Mouse (Mus musculus): Measurements from ENCODE around the gene Tln2. TPM values are rescaled to one million over a fixed set of nuclear protein-coding genes. Genes with fewer than 3 reads are reported as not detected.
A peak's percentile ranks its signal among the peaks of the same experiment; 100 is the strongest.

Tln2 gene
- 28.6 and 30.7 TPM in 2 replicates for polyA plus RNA-seq (2015; fragmentation: Nextera tagmentation; extraction: Ambion mirVana)

- no peaks in the 10 kb centered on the region for H3K27me3 ChIP-seq
- ATAC-seq (ENCODE audit: insufficient number of reproducible peaks, low FRiP score, low TSS enrichment, low read depth) = no peak
- H3K9me3 ChIP-seq = no peaks in the 10 kb centered on the region
- WGBS = 91% methylated on average over 4 of the region's 4 CpGs
- H3K36me3 ChIP-seq = no peaks in the 10 kb centered on the region; the same call in 1 of the 2 replicates
- no peak within 1 kb of the TSS for H3K27ac ChIP-seq
- no peak within 1 kb of the TSS for H3K4me2 ChIP-seq
- no peak within 1 kb of the TSS for H3K9ac ChIP-seq
- H3K4me3 ChIP-seq = no peak within 1 kb of the TSS
- no peaks in the 10 kb centered on the region for H3K4me1 ChIP-seq
These were observed at the start of gene Tln2 for GRCm38 (mm10) chr9:67559603-67560002. Tln2 (minus strand) TSS chr9:67559703.

GRCm38 (mm10) chr9:67609226-67609625 is 49.7 kb upstream of the Tln2 start:
- Histone ChIP-seq H3K9me3 (no peaks in the 10 kb centered on the region), H3K4me2 (no peak overlapping the region), H3K4me1 (peaks cover 15% of the 10 kb centered on the region), H3K36me3 (no peaks in the 10 kb centered on the region), H3K27ac (no peak overlapping the region), H3K27me3 (no peaks in the 10 kb centered on the region), H3K9ac (no peak overlapping the region), H3K4me3 (no peak overlapping the region)
- no peak for ATAC-seq (ENCODE audit: insufficient number of reproducible peaks, low FRiP score, low TSS enrichment, low read depth)
- WGBS = 97% methylated on average over 1 of the region's 1 CpGs

GRCm38 (mm10) chr9:67607786-67608366 is 48.4 kb upstream of the Tln2 start:
- Histone ChIP-seq H3K4me3 (no peak overlapping the region), H3K36me3 (no peaks in the 10 kb centered on the region), H3K4me2 (no peak overlapping the region), H3K9ac (no peak overlapping the region), H3K27me3 (no peaks in the 10 kb centered on the region), H3K27ac (no peak overlapping the region), H3K4me1 (peaks cover 15% of the 10 kb centered on the region), H3K9me3 (no peaks in the 10 kb centered on the region)
- WGBS = 64% methylated on average over 9 of the region's 9 CpGs
- ATAC-seq (ENCODE audit: insufficient number of reproducible peaks, low FRiP score, low TSS enrichment, low read depth) = no peak

- ATAC-seq (ENCODE audit: insufficient number of reproducible peaks, low FRiP score, low TSS enrichment, low read depth) = no peak
- no peaks in the 10 kb centered on the region for H3K27me3 ChIP-seq
- no peaks in the 10 kb centered on the region for H3K9me3 ChIP-seq
- no peak overlapping the region for H3K4me3 ChIP-seq
- no peak overlapping the region for H3K4me2 ChIP-seq
- H3K9ac ChIP-seq = no peak overlapping the region
- H3K27ac ChIP-seq = no peak overlapping the region
- no peaks in the 10 kb centered on the region for H3K36me3 ChIP-seq
- 70% methylated on average over 6 of the region's 6 CpGs for WGBS
- peaks cover 15% of the 10 kb centered on the region for H3K4me1 ChIP-seq
These were observed 47.8 kb upstream of the Tln2 start for GRCm38 (mm10) chr9:67607268-67607667.

- H3K9me3 ChIP-seq = no peaks in the 10 kb centered on the region
- no peaks in the 10 kb centered on the region for H3K36me3 ChIP-seq
- no peaks in the 10 kb centered on the region for H3K27me3 ChIP-seq
- WGBS = 15% methylated on average over 7 of the region's 7 CpGs
- H3K4me2 ChIP-seq = no peak overlapping the region
- H3K4me1 ChIP-seq = peaks cover 13% of the 10 kb centered on the region
- ATAC-seq (ENCODE audit: insufficient number of reproducible peaks, low FRiP score, low TSS enrichment, low read depth) = no peak
- no peak overlapping the region for H3K4me3 ChIP-seq
- H3K9ac ChIP-seq = no peak overlapping the region
- H3K27ac ChIP-seq = no peak overlapping the region
These were observed 46.4 kb upstream of the Tln2 start for GRCm38 (mm10) chr9:67605867-67606435.

- H3K27ac ChIP-seq = no peak overlapping the region
- no peak for ATAC-seq (ENCODE audit: insufficient number of reproducible peaks, low FRiP score, low TSS enrichment, low read depth)
- H3K4me3 ChIP-seq = no peak overlapping the region
- peaks cover 13% of the 10 kb centered on the region for H3K4me1 ChIP-seq
- no peaks in the 10 kb centered on the region for H3K36me3 ChIP-seq
- H3K4me2 ChIP-seq = no peak overlapping the region
- no peaks in the 10 kb centered on the region for H3K27me3 ChIP-seq
- H3K9me3 ChIP-seq = no peaks in the 10 kb centered on the region
- H3K9ac ChIP-seq = no peak overlapping the region
These were observed 45.4 kb upstream of the Tln2 start for GRCm38 (mm10) chr9:67604940-67605339.

GRCm38 (mm10) chr9:67602347-67602746 is 42.8 kb upstream of the Tln2 start:
- no peak for ATAC-seq (ENCODE audit: insufficient number of reproducible peaks, low FRiP score, low TSS enrichment, low read depth)
- no peaks in the 10 kb centered on the region for H3K36me3 ChIP-seq
- WGBS = 76% methylated on average over 5 of the region's 5 CpGs
- peaks cover 7% of the 10 kb centered on the region; the same call in 1 of the 2 replicates for H3K4me1 ChIP-seq
- no peak overlapping the region for H3K27ac ChIP-seq
- H3K4me3 ChIP-seq = no peak overlapping the region
- H3K9me3 ChIP-seq = no peaks in the 10 kb centered on the region
- no peaks in the 10 kb centered on the region for H3K27me3 ChIP-seq
- no peak overlapping the region for H3K9ac ChIP-seq
- H3K4me2 ChIP-seq = no peak overlapping the region

- no peak overlapping the region for H3K4me2 ChIP-seq
- H3K4me3 ChIP-seq = no peak overlapping the region
- H3K4me1 ChIP-seq = no peaks in the 10 kb centered on the region
- no peak overlapping the region for H3K27ac ChIP-seq
- no peaks in the 10 kb centered on the region for H3K9me3 ChIP-seq
- ATAC-seq (ENCODE audit: insufficient number of reproducible peaks, low FRiP score, low TSS enrichment, low read depth) = no peak
- H3K36me3 ChIP-seq = no peaks in the 10 kb centered on the region
- WGBS = 73% methylated on average over 5 of the region's 5 CpGs
- no peaks in the 10 kb centered on the region for H3K27me3 ChIP-seq
- H3K9ac ChIP-seq = no peak overlapping the region
These were observed 35.7 kb upstream of the Tln2 start for GRCm38 (mm10) chr9:67595221-67595620.

GRCm38 (mm10) chr9:67593469-67594141 is 34.1 kb upstream of the Tln2 start:
- no peaks in the 10 kb centered on the region for H3K27me3 ChIP-seq
- H3K36me3 ChIP-seq = no peaks in the 10 kb centered on the region
- no peak overlapping the region for H3K4me2 ChIP-seq
- H3K27ac ChIP-seq = no peak overlapping the region
- H3K4me3 ChIP-seq = no peak overlapping the region
- 86% methylated on average over 9 of the region's 9 CpGs for WGBS
- no peaks in the 10 kb centered on the region for H3K9me3 ChIP-seq
- H3K9ac ChIP-seq = no peak overlapping the region
- H3K4me1 ChIP-seq = no peaks in the 10 kb centered on the region
- no peak for ATAC-seq (ENCODE audit: insufficient number of reproducible peaks, low FRiP score, low TSS enrichment, low read depth)

GRCm38 (mm10) chr9:67592726-67593125 is 33.2 kb upstream of the Tln2 start:
- no peak overlapping the region for H3K4me2 ChIP-seq
- no peak overlapping the region for H3K4me3 ChIP-seq
- no peaks in the 10 kb centered on the region for H3K27me3 ChIP-seq
- H3K9me3 ChIP-seq = no peaks in the 10 kb centered on the region
- no peaks in the 10 kb centered on the region for H3K4me1 ChIP-seq
- no peak overlapping the region for H3K9ac ChIP-seq
- H3K36me3 ChIP-seq = no peaks in the 10 kb centered on the region
- WGBS = 85% methylated on average over 5 of the region's 5 CpGs
- no peak overlapping the region for H3K27ac ChIP-seq
- ATAC-seq (ENCODE audit: insufficient number of reproducible peaks, low FRiP score, low TSS enrichment, low read depth) = no peak

- Histone ChIP-seq H3K9ac (no peak overlapping the region), H3K27ac (no peak overlapping the region), H3K36me3 (no peaks in the 10 kb centered on the region), H3K27me3 (no peaks in the 10 kb centered on the region), H3K4me3 (no peak overlapping the region), H3K9me3 (no peaks in the 10 kb centered on the region), H3K4me2 (no peak overlapping the region), H3K4me1 (peaks cover 2% of the 10 kb centered on the region; the same call in 1 of the 2 replicates)
- WGBS = 78% methylated on average over 3 of the region's 3 CpGs
- no peak for ATAC-seq (ENCODE audit: insufficient number of reproducible peaks, low FRiP score, low TSS enrichment, low read depth)
These were observed 27.6 kb upstream of the Tln2 start for GRCm38 (mm10) chr9:67587111-67587510.

GRCm38 (mm10) chr9:67586489-67586888 is 27.0 kb upstream of the Tln2 start:
- H3K4me2 ChIP-seq = no peak overlapping the region
- 66% methylated on average over 1 of the region's 1 CpGs for WGBS
- no peak overlapping the region for H3K27ac ChIP-seq
- no peaks in the 10 kb centered on the region for H3K36me3 ChIP-seq
- H3K4me3 ChIP-seq = no peak overlapping the region
- H3K9ac ChIP-seq = no peak overlapping the region
- peak; percentile 68; the same call in 1 of the 2 replicates for ATAC-seq (ENCODE audit: insufficient number of reproducible peaks, low FRiP score, low TSS enrichment, low read depth)
- H3K9me3 ChIP-seq = no peaks in the 10 kb centered on the region
- H3K27me3 ChIP-seq = no peaks in the 10 kb centered on the region
- peaks cover 8% of the 10 kb centered on the region; the same call in 1 of the 2 replicates for H3K4me1 ChIP-seq
